Mouse (Mus musculus) CH12.LX (cell line): ENCODE data around the gene Suco. TPM values are rescaled to one million over a fixed set of nuclear protein-coding genes. Genes with fewer than 3 reads are reported as not detected.

Experiments
- DNase-seq: peaks from one replicate; pipeline ENCODE4 v3.0.0-alpha.2; 2013; ENCODE audit errors: extremely low read depth
- H3K27ac ChIP-seq: 2 replicates; pipeline ENCODE4 v1.5.1; 2012; ENCODE audit warnings: low read depth, mild to moderate bottlenecking, control low read depth, moderate library complexity; ENCODE audit not compliant: insufficient read depth
- H3K27me3 ChIP-seq: replicated peaks from 2 replicates; pipeline ENCODE3; 2012; ENCODE audit warnings: inconsistent platforms
- H3K36me3 ChIP-seq, 2 experiments: replicated peaks in 1 of 2; 2 replicates each; pipeline versions ENCODE3 to v1.6.1; 2012; ENCODE audit warnings: inconsistent platforms in 1 of 2, low read length in 1 of 2, mild to moderate bottlenecking in 1 of 2, mixed read lengths in 1 of 2, moderate library complexity in 1 of 2; ENCODE audit not compliant: control insufficient read depth in 1 of 2, insufficient read depth in 1 of 2
- H3K4me1 ChIP-seq, 2 experiments: 2 replicates each; pipeline ENCODE4 v1.6.1; 2012; ENCODE audit warnings: inconsistent platforms in 1 of 2, moderate library complexity in 1 of 2; ENCODE audit not compliant: insufficient read depth in 2 of 2, control insufficient read depth in 1 of 2
- H3K4me2 ChIP-seq: 2 replicates; pipeline ENCODE4 v1.6.1; 2012; ENCODE audit warnings: low read depth, mild to moderate bottlenecking, control low read depth; ENCODE audit not compliant: poor library complexity, insufficient read depth, severe bottlenecking
- H3K4me3 ChIP-seq, 3 experiments: fragments of 150-350 bp in 1 of 3; sonication (generic) in 1 of 3; replicated peaks in 1 of 3; 2 replicates each; pipeline versions ENCODE3 to v1.5.1; 2011 to 2012; ENCODE audit warnings: low read depth in 2 of 3, low read length in 2 of 3, mild to moderate bottlenecking in 2 of 3, moderate library complexity in 2 of 3, control low read depth in 1 of 3, improper control_type of control experiment in 1 of 3, inconsistent platforms in 1 of 3, mixed read lengths in 1 of 3; ENCODE audit not compliant: poor library complexity in 1 of 3
- H3K79me2 ChIP-seq: replicated peaks from 2 replicates; pipeline ENCODE4 v1.6.1; 2012; ENCODE audit warnings: mild to moderate bottlenecking, moderate library complexity; ENCODE audit not compliant: control insufficient read depth, poor library complexity, insufficient read depth, severe bottlenecking; ENCODE audit errors: extremely low read depth
- H3K9ac ChIP-seq: 2 replicates; pipeline ENCODE4 v1.6.1; 2012; ENCODE audit warnings: low read depth, mild to moderate bottlenecking, control low read depth, moderate library complexity; ENCODE audit not compliant: insufficient read depth
- H3K9me3 ChIP-seq: replicated peaks from 2 replicates; pipeline ENCODE3; 2012; ENCODE audit warnings: low read length, inconsistent platforms, mixed read lengths
- CHD1 ChIP-seq: IDR thresholded peaks from 2 replicates; pipeline ENCODE4 v1.6.1; 2012; ENCODE audit warnings: low read depth, low read length, improper control_type of control experiment, inconsistent platforms
- CTCF ChIP-seq, 2 experiments: IDR thresholded peaks in 1 of 2; conservative IDR thresholded peaks in 1 of 2; 2 replicates each; pipeline ENCODE4 v1.5.1; 2011 to 2012; ENCODE audit warnings: low read depth in 2 of 2, low read length in 2 of 2, improper control_type of control experiment in 1 of 2, inconsistent platforms in 1 of 2, mild to moderate bottlenecking in 1 of 2, moderate library complexity in 1 of 2
- E2F4 ChIP-seq: IDR thresholded peaks from 2 replicates; pipeline ENCODE4 v1.6.1; 2011; ENCODE audit warnings: low read depth, low read length, improper control_type of control experiment; ENCODE audit not compliant: insufficient replicate concordance
- GABPA ChIP-seq: IDR thresholded peaks from 2 replicates; pipeline ENCODE4 v1.6.1; 2012; ENCODE audit warnings: low read depth, low read length, improper control_type of control experiment, inconsistent platforms; ENCODE audit not compliant: insufficient replicate concordance
- HCFC1 ChIP-seq: IDR thresholded peaks from 2 replicates; pipeline ENCODE4 v1.6.1; 2012; ENCODE audit warnings: low read depth, mild to moderate bottlenecking, inconsistent platforms, low read length, improper control_type of control experiment
- IRF4 ChIP-seq: IDR thresholded peaks from 2 replicates; pipeline ENCODE4 v1.6.1; 2014; ENCODE audit warnings: low read depth, mild to moderate bottlenecking, inconsistent platforms, low read length, improper control_type of control experiment
- JUND ChIP-seq: conservative IDR thresholded peaks from 2 replicates; pipeline ENCODE4 v1.6.1; 2011; ENCODE audit warnings: low read depth, low read length, improper control_type of control experiment
- MAFK ChIP-seq: IDR thresholded peaks from 2 replicates; pipeline ENCODE4 v1.6.1; 2011; ENCODE audit warnings: low read length, improper control_type of control experiment; ENCODE audit not compliant: insufficient replicate concordance
- MAX ChIP-seq: IDR thresholded peaks from 2 replicates; pipeline ENCODE4 v1.6.1; 2011; ENCODE audit warnings: low read length, improper control_type of control experiment
- MAZ ChIP-seq: IDR thresholded peaks from 2 replicates; pipeline ENCODE4 v1.6.1; 2012; ENCODE audit warnings: low read depth, mild to moderate bottlenecking, inconsistent platforms, low read length, improper control_type of control experiment, moderate library complexity
- MEF2A ChIP-seq: IDR thresholded peaks from 2 replicates; pipeline ENCODE4 v1.6.1; 2014; ENCODE audit warnings: low read depth, mild to moderate bottlenecking, inconsistent platforms, low read length, improper control_type of control experiment, borderline replicate concordance
- MXI1 ChIP-seq: IDR thresholded peaks from 2 replicates; pipeline ENCODE4 v1.6.1; 2011; ENCODE audit warnings: mild to moderate bottlenecking, low read depth, low read length, improper control_type of control experiment
- MYC ChIP-seq: IDR thresholded peaks from 2 replicates; pipeline ENCODE4 v1.6.1; 2011; ENCODE audit warnings: low read depth, mild to moderate bottlenecking, improper control_type of control experiment, low read length
- NRF1 ChIP-seq: IDR thresholded peaks from 2 replicates; pipeline ENCODE4 v1.6.1; 2014; ENCODE audit warnings: low read depth, mild to moderate bottlenecking, inconsistent platforms, low read length, improper control_type of control experiment, moderate library complexity
- PAX5 ChIP-seq: IDR thresholded peaks from 2 replicates; pipeline ENCODE4 v1.6.1; 2012; ENCODE audit warnings: low read length, inconsistent platforms, mixed read lengths
- POLR2A ChIP-seq: IDR thresholded peaks from 2 replicates; pipeline ENCODE4 v1.6.1; 2011; ENCODE audit warnings: low read depth, mild to moderate bottlenecking, improper control_type of control experiment, low read length
- SIN3A ChIP-seq: IDR thresholded peaks from 2 replicates; pipeline ENCODE4 v1.6.1; 2012; ENCODE audit warnings: low read length, improper control_type of control experiment, inconsistent platforms
- SMC3 ChIP-seq: IDR thresholded peaks from 2 replicates; pipeline ENCODE4 v1.6.1; 2011; ENCODE audit warnings: low read depth, low read length, improper control_type of control experiment
- TCF12 ChIP-seq: IDR thresholded peaks from 2 replicates; pipeline ENCODE4 v1.6.1; 2014; ENCODE audit warnings: low read depth, mild to moderate bottlenecking, inconsistent platforms, low read length, improper control_type of control experiment
- USF1 ChIP-seq: IDR thresholded peaks from 2 replicates; pipeline ENCODE4 v1.6.1; 2014; ENCODE audit warnings: low read depth, mild to moderate bottlenecking, inconsistent platforms, low read length, improper control_type of control experiment
- ZC3H11A ChIP-seq: IDR thresholded peaks from 2 replicates; pipeline ENCODE4 v1.6.1; 2012; ENCODE audit warnings: low read depth, mild to moderate bottlenecking, inconsistent platforms, low read length, improper control_type of control experiment
- ZMIZ1 ChIP-seq: IDR thresholded peaks from 2 replicates; pipeline ENCODE4 v1.6.1; 2012; ENCODE audit warnings: low read depth, mild to moderate bottlenecking, inconsistent platforms, low read length, improper control_type of control experiment
- ZNF384 ChIP-seq: IDR thresholded peaks from 2 replicates; pipeline ENCODE4 v1.6.1; 2012; ENCODE audit warnings: low read depth, low read length, improper control_type of control experiment, inconsistent platforms
- dilution Hi-C: fragments of 300-500 bp; cut with MboI; formaldehyde crosslinking; loops from 2 replicates; pipeline ENCODE4 v1.14.3; 2020; ENCODE audit warnings: low sequenced_read_pairs; ENCODE audit not compliant: extremely low pct_unique_long_range_greater_than_20kb, extremely low pct_ligation_motif_present
- in situ Hi-C: fragments of 300-500 bp; cut with MboI; formaldehyde crosslinking; loops from 3 replicates; pipeline ENCODE4 v1.14.3; 2019; ENCODE audit warnings: low sequenced_read_pairs, low pct_ligation_motif_present, low pct_unique_long_range_greater_than_20kb, mixed read lengths
- polyA plus RNA-seq: library from polyadenylated mRNA; unstranded; fragments of >175 nt; gene quantifications from 2 replicates; pipeline ENCODE4 v1.2.1, GENCODE M21; 2012; ENCODE audit warnings: low read depth; ENCODE audit not compliant: insufficient read length
- total RNA-seq, 2 experiments: library from RNA; depleted of rRNA; stranded (reverse); fragments of 300-350 nt in 1 of 2; fragments of >200 nt in 1 of 2; gene quantifications; 2 replicates each; pipeline ENCODE4 v1.2.3; 2012 to 2014

The Suco gene
- total and polyA plus RNA-seq, 3 experiments, result 21.8 to 41.9 (median 36.1) TPM

- TF ChIP-seq MXI1, result no peak; the same call in 1 of the 2 replicates
- TF ChIP-seq JUND, result no peak
- TF ChIP-seq MAFK, result peak; percentile 62; the same call in 1 of the 2 replicates
- no peak for TF ChIP-seq GABPA
- no peak for TF ChIP-seq ZC3H11A
- TF ChIP-seq CHD1, result no peak
- peak; percentile 44 for TF ChIP-seq USF1
- TF ChIP-seq ZMIZ1, result no peak
- TF ChIP-seq PAX5, result no peak
- peak; percentile 70 for TF ChIP-seq ZNF384
- no peak for TF ChIP-seq CTCF (conservative IDR thresholded peaks at IDR 0.05 in 1 of 2, IDR thresholded peaks at IDR 0.05 in 1 of 2; ENCODE audit: low read depth in 2 of 2, low read length in 2 of 2)
- TF ChIP-seq SMC3, result peak; percentile 12
- TF ChIP-seq HCFC1, result 0 out of 2 replicates have a peak, but pooled peaks have one; percentile 31
Measured at GRCm38 (mm10) chr1:161918682-161919372, 42.3 kb upstream of the Suco start (continued).

GRCm38 (mm10) chr1:161917940-161918484 is 41.5 kb upstream of the Suco start:
- Histone ChIP-seq H3K4me3 (no peak overlapping the region), H3K79me2 (no peaks in the 10 kb centered on the region), H3K27me3 (no peaks in the 10 kb centered on the region), H3K9ac (peak overlapping the region; percentile 53), H3K36me3 (no peaks in the 10 kb centered on the region), H3K4me1 (peaks cover 32 to 87% of the 10 kb centered on the region in 2 experiments), H3K4me2 (peak overlapping the region; percentile 32), H3K27ac (peak overlapping the region; percentile 91), H3K9me3 (no peaks in the 10 kb centered on the region)
- in situ Hi-C loops, result loop anchor here (5.0 kb wide), 1 partner anchor 39 kb away; no protein-coding TSS in a partner anchor
- TF ChIP-seq TCF12 (peak; percentile 25; the same call in 1 of the 2 replicates), SIN3A (peak; percentile 48; the same call in 1 of the 2 replicates), MAZ (0 out of 2 replicates have a peak, but pooled peaks have one; percentile 15), MAFK (peak; percentile 92), IRF4 (no peak), MYC (0 out of 2 replicates have a peak, but pooled peaks have one; percentile 36), NRF1 (0 out of 2 replicates have a peak, but pooled peaks have one; percentile 11), ZNF384 (peak; percentile 47; the same call in 1 of the 2 replicates), E2F4 (no peak), POLR2A (no peak; the same call in 1 of the 2 replicates), SMC3 (peak; percentile 30), HCFC1 (no peak), MAX (peak; percentile 23; the same call in 1 of the 2 replicates), MEF2A (peak; percentile 73), CHD1 (0 out of 2 replicates have a peak, but pooled peaks have one; percentile 40)
- dilution Hi-C loops, result no loop called here
- DNase-seq, result no peak
